Mouse (Mus musculus): Measurements from ENCODE around the gene Il12rb1. TPM values are rescaled to one million over a fixed set of nuclear protein-coding genes. Genes with fewer than 3 reads are reported as not detected.

Il12rb1 gene
- polyA plus RNA-seq, 1 experiment from 2014 or later: not detected

DNA sequence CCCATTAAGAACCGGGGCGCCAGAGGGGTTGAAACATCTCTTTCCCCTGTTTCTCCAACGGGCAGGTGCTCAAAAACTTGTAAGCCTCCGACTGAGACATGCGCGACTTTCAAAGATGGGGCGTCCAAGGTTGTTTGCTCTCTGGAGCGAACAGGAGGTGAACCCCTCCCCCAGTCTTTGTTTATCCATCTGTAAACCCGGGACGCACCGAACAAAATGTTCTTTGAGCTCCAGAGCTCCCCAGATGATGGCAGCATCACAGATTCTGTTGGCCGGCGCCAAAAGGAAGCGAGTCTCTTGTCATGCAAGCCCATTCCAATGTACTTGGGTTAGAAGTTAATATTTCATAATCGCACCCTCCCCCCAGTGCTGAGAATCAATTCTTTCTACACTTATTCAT is 10.0 kb upstream of the Il12rb1 start:
- peak overlapping the region; percentile 82 for H3K4me2 ChIP-seq (ENCODE audit: low read depth, low read length, severe bottlenecking)
- H3K4me3 ChIP-seq (ENCODE audit: low read depth, low read length): peak overlapping the region; percentile 58; the same call in 1 of the 2 replicates
- DNase-seq (ENCODE audit: low spot score) (no peak), ATAC-seq (replicated peaks; ENCODE audit: low FRiP score) (no peak)
- 12% methylated on average over 15 of the region's 15 CpGs for WGBS
- peaks cover 28% of the 10 kb centered on the region for H3K27me3 ChIP-seq (ENCODE audit: control insufficient read depth, insufficient read depth, low read length)
- no peak overlapping the region for H3K27ac ChIP-seq (ENCODE audit: low read depth, low read length)
- H3K9me3 ChIP-seq (ENCODE audit: control insufficient read depth, low read length): no peaks in the 10 kb centered on the region
- H3K4me1 ChIP-seq (replicated peaks; ENCODE audit: control insufficient read depth, insufficient read depth, low read length): peaks cover 16% of the 10 kb centered on the region; the same call in 1 of the 2 replicates
- H3K36me3 ChIP-seq (ENCODE audit: control insufficient read depth, insufficient read depth, low read length): no peaks in the 10 kb centered on the region
- H3K9ac ChIP-seq (ENCODE audit: low read length): peak overlapping the region; percentile 59; the same call in 1 of the 2 replicates

DNA sequence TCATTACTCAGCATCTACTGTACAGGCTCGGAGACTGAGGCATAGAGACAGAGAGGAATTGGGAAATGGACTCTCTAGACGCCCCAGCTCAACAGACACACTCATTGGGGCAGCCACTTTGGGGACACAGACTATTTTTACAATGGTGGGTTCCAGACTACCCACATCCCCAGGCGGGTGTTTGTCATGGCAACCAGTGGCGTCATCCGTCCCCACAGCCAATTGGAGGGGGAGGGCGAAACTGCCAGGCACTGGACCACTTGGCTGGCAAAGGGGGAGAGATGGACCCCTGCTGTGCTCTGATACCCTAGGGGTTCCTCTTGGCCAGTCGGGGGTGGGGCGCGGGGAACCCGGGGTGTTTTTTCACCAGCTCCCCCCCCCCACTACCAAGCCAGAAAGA is 7.6 kb upstream of the Il12rb1 start:
- Histone ChIP-seq H3K4me3 (ENCODE audit: low read depth, low read length) (no peak overlapping the region), H3K27ac (ENCODE audit: low read depth, low read length) (no peak overlapping the region), H3K9ac (ENCODE audit: low read length) (no peak overlapping the region), H3K9me3 (ENCODE audit: control insufficient read depth, low read length) (no peaks in the 10 kb centered on the region), H3K27me3 (ENCODE audit: control insufficient read depth, insufficient read depth, low read length) (peaks cover 40% of the 10 kb centered on the region), H3K4me1 (replicated peaks; ENCODE audit: control insufficient read depth, insufficient read depth, low read length) (peaks cover 23% of the 10 kb centered on the region; the same call in 1 of the 2 replicates), H3K36me3 (ENCODE audit: control insufficient read depth, insufficient read depth, low read length) (no peaks in the 10 kb centered on the region), H3K4me2 (ENCODE audit: low read depth, low read length, severe bottlenecking) (no peak overlapping the region)
- DNase-seq (ENCODE audit: low spot score): no peak
- ATAC-seq (replicated peaks; ENCODE audit: low FRiP score): no peak
- WGBS: 51% methylated on average over 10 of the region's 10 CpGs

DNA sequence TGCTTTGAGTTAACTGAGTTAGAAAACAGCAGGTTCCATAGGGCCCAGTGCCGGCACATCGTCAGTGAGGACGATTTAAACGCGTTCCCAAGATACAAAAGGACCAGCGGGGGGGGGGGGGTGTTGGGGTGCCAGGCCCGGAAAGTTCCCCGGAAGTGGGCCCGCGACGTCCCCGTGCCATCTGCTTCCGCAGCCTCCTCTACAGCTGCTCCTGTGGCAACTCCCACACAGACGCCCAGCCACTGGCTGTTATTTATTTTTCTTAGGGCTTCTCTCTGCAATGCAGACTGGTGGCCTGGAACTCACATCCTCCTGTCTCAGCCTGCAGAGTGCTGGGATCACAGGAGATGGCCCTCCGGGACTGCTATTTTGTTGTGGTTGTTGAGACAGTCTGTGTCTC is 7.1 kb upstream of the Il12rb1 start:
- no peak overlapping the region for H3K4me2 ChIP-seq (ENCODE audit: low read depth, low read length, severe bottlenecking)

DNA sequence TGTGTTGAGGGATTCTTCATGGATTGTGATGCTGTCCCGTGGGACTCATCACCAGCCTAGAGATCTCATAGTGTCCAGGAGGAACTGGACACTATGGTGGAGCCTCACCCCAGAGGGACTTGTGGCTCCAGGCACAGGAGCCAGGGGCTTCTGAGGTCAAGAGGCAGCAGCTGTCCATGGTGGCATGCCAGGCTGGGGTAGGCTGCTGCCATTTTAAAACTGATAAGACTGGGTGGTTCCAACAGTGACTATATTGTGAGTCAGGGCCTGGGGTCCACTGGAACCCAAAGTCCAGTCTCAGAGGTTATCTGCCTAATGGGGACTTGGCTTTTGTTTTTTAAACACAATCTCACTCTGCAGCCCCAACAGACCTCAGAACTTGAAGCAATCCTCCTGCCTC is 6.4 kb upstream of the Il12rb1 start:
- WGBS: 86% methylated on average over 1 of the region's 1 CpGs
- no peak overlapping the region for H3K9ac ChIP-seq (ENCODE audit: low read length)

More for the DNA sequence above, 7.1 kb upstream of the Il12rb1 start:
- Histone ChIP-seq H3K9me3 (ENCODE audit: control insufficient read depth, low read length) (no peaks in the 10 kb centered on the region), H3K27me3 (ENCODE audit: control insufficient read depth, insufficient read depth, low read length) (peaks cover 42% of the 10 kb centered on the region), H3K36me3 (ENCODE audit: control insufficient read depth, insufficient read depth, low read length) (no peaks in the 10 kb centered on the region), H3K4me1 (replicated peaks; ENCODE audit: control insufficient read depth, insufficient read depth, low read length) (peaks cover 22% of the 10 kb centered on the region; the same call in 1 of the 2 replicates), H3K27ac (ENCODE audit: low read depth, low read length) (no peak overlapping the region), H3K4me3 (ENCODE audit: low read depth, low read length) (no peak overlapping the region), H3K9ac (ENCODE audit: low read length) (no peak overlapping the region)
- no peak for ATAC-seq (replicated peaks; ENCODE audit: low FRiP score)
- no peak for DNase-seq (ENCODE audit: low spot score)
- WGBS: 40% methylated on average over 15 of the region's 15 CpGs

DNA sequence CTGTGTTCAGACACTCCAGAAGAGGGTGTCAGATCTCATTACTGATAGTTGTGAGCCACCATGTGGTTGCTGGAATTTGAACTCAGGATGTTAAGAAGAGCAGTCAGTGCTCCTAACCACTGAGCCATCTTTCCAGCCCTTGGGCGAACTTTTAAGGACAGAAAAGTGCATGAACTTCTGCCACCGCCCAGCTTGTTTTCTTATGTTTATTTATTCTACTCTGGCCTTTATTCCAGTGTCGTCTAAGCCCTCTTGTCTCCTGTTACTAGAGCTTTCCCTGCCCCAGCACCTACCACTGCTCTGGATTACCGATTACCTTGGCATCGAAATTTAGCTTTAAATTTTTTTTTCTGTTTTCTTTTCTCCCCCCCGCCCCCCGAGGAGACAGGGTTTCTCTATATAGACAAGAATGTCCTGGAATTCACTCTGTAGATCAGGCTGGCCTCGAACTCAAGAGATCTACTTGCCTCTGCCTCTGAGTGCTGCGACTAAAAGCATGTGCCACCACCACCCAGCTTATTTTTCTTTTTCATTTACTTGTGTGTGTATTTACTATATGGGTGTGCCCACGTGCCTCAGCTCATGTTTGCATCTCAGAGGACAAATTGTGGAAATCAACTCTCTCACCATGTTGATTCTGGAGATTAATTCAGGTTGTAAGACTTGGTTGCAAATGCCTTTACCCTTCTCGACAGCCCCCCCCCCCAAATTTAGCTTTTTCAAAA is 5.3 kb upstream of the Il12rb1 start:
- H3K4me2 ChIP-seq (ENCODE audit: low read depth, low read length, severe bottlenecking): no peak overlapping the region
- WGBS: 72% methylated on average over 11 of the region's 11 CpGs
- no peak overlapping the region for H3K9ac ChIP-seq (ENCODE audit: low read length)
- H3K4me3 ChIP-seq (ENCODE audit: low read depth, low read length): no peak overlapping the region
- ATAC-seq (replicated peaks; ENCODE audit: low FRiP score) (no peak), DNase-seq (ENCODE audit: low spot score) (no peak)
- H3K27ac ChIP-seq (ENCODE audit: low read depth, low read length): no peak overlapping the region
- peaks cover 13% of the 10 kb centered on the region; the same call in 1 of the 2 replicates for H3K4me1 ChIP-seq (replicated peaks; ENCODE audit: control insufficient read depth, insufficient read depth, low read length)
- H3K9me3 ChIP-seq (ENCODE audit: control insufficient read depth, low read length): no peaks in the 10 kb centered on the region
- H3K27me3 ChIP-seq (ENCODE audit: control insufficient read depth, insufficient read depth, low read length): peaks cover 40% of the 10 kb centered on the region
- no peaks in the 10 kb centered on the region for H3K36me3 ChIP-seq (ENCODE audit: control insufficient read depth, insufficient read depth, low read length)

More for the DNA sequence above, 6.4 kb upstream of the Il12rb1 start:
- Histone ChIP-seq H3K27ac (ENCODE audit: low read depth, low read length) (no peak overlapping the region), H3K4me2 (ENCODE audit: low read depth, low read length, severe bottlenecking) (no peak overlapping the region), H3K4me1 (replicated peaks; ENCODE audit: control insufficient read depth, insufficient read depth, low read length) (peaks cover 18% of the 10 kb centered on the region; the same call in 1 of the 2 replicates), H3K27me3 (ENCODE audit: control insufficient read depth, insufficient read depth, low read length) (peaks cover 42% of the 10 kb centered on the region), H3K4me3 (ENCODE audit: low read depth, low read length) (no peak overlapping the region), H3K9me3 (ENCODE audit: control insufficient read depth, low read length) (no peaks in the 10 kb centered on the region), H3K36me3 (ENCODE audit: control insufficient read depth, insufficient read depth, low read length) (no peaks in the 10 kb centered on the region)
- ATAC-seq (replicated peaks; ENCODE audit: low FRiP score): no peak
- no peak for DNase-seq (ENCODE audit: low spot score)

DNA sequence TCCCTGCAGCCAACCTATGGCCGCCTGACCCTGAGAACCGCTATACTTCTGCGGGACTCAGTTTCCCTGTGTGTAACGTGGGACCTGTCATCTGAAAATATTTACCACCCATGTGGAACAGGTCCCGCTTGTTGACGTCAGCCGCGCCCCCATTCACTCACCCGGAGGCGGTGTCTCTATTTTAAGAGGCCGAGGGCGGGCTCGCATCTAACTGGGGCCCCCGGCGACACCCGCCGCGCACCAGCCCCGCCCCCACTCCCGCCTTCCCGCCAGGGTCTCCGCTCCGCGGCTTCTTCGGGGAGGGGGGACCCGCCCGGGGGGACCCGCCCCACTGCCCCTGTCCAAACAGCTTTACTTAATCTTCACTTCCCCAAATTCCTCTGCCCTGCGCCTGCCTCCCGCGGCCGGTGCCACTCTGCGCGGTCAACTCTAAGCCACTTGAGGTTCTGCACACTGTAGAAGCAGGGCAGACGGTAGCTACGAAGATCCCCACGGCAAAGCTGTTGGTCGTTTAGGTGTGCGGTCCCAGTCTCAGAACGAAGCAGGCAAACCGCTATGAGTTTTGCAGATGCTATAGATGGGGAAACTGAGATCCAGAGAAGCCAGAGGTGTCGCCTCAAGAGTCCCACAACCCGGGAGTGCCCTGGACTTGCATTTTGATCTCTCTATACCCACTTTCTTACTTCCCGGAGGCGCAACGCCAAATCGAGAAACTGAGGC is 4.3 kb upstream of the Il12rb1 start:
- Histone ChIP-seq H3K4me3 (ENCODE audit: low read depth, low read length) (peak overlapping the region; percentile 46), H3K9me3 (ENCODE audit: control insufficient read depth, low read length) (no peaks in the 10 kb centered on the region), H3K36me3 (ENCODE audit: control insufficient read depth, insufficient read depth, low read length) (no peaks in the 10 kb centered on the region), H3K4me1 (replicated peaks; ENCODE audit: control insufficient read depth, insufficient read depth, low read length) (peaks cover 11% of the 10 kb centered on the region; the same call in 1 of the 2 replicates), H3K27ac (ENCODE audit: low read depth, low read length) (no peak overlapping the region), H3K27me3 (ENCODE audit: control insufficient read depth, insufficient read depth, low read length) (peaks cover 31% of the 10 kb centered on the region), H3K9ac (ENCODE audit: low read length) (peak overlapping the region; percentile 48), H3K4me2 (ENCODE audit: low read depth, low read length, severe bottlenecking) (peak overlapping the region; percentile 84)
- ATAC-seq (replicated peaks; ENCODE audit: low FRiP score): no peak
- WGBS: 1% methylated on average over 45 of the region's 47 CpGs
- peak; percentile 68 for DNase-seq (ENCODE audit: low spot score)

DNA sequence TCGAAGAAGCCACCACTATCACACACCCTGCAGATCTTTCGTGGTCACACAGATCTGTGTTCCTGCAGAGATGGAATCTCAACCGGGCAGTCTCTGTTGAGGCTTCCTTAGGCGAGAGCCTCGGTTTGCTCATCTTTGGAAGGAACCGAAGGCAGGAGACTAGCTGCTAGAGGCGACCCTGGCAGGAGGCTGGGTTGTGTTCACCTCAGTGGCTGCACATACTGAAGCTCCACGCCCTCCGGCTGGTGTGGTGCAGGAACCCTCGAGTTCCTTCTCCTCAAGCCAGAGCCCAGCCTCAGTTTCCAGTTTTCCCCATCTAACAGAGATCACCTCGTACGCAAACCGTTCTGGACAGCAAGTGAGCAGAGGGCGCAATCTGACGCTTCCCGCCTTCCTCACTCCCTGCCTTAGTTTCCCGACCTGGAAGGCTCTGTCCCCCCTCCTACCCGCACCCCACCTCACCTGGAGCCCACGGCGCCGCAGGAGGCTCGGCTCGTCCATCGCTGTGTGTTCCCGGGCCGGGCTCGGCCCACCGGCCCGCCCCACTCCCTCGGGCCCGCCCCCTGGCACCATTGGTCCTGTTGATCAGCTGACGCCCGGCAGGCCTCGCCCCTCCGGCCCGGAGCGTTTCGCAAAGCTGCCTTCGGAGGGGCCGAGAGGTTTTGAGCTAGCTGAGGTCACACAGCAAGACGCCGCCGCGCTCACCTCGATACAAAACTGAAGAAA is 3.6 kb upstream of the Il12rb1 start, which contains the start of gene Mast3:
TSS of gene Mast3 (minus strand) at position 574 of the 726 bp plus-strand sequence.
- peak; percentile 93 for DNase-seq (ENCODE audit: low spot score)
- Histone ChIP-seq H3K4me3 (ENCODE audit: low read depth, low read length) (peak within 1 kb of the TSS; percentile 46), H3K27ac (ENCODE audit: low read depth, low read length) (no peak within 1 kb of the TSS), H3K36me3 (ENCODE audit: control insufficient read depth, insufficient read depth, low read length) (no peaks in the 10 kb centered on the region), H3K4me1 (replicated peaks; ENCODE audit: control insufficient read depth, insufficient read depth, low read length) (peaks cover 11% of the 10 kb centered on the region; the same call in 1 of the 2 replicates), H3K9ac (ENCODE audit: low read length) (peak within 1 kb of the TSS; percentile 48), H3K27me3 (ENCODE audit: control insufficient read depth, insufficient read depth, low read length) (peaks cover 24% of the 10 kb centered on the region), H3K4me2 (ENCODE audit: low read depth, low read length, severe bottlenecking) (peak within 1 kb of the TSS; percentile 84), H3K9me3 (ENCODE audit: control insufficient read depth, low read length) (no peaks in the 10 kb centered on the region)
- under 1% methylated on average over 45 of the region's 45 CpGs for WGBS
- ATAC-seq (replicated peaks; ENCODE audit: low FRiP score): peak; percentile 91

DNA sequence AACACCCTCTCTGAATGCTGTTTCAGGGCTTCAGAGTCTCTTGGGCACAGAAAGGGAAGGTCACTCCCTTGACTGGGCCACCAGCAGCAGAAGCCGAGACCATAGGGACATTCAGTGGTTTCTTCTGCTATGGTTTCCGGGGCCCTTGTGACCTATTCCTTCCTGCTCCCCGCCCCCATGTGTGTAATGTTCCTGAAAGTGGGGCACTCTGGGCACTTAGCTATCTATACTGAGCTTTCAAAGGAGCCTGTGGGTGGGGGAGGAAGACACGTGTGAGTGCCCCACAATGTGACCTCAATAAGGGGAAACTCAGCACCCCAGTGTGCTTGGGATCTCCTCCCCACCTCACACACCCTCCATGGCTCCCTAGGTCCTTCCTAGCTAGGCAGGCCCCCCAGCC is 1.7 kb upstream of the Il12rb1 start:
- no peak for ATAC-seq (replicated peaks; ENCODE audit: low FRiP score)
- Histone ChIP-seq H3K36me3 (ENCODE audit: control insufficient read depth, insufficient read depth, low read length) (no peaks in the 10 kb centered on the region), H3K27me3 (ENCODE audit: control insufficient read depth, insufficient read depth, low read length) (peaks cover 17% of the 10 kb centered on the region)

More for the DNA sequence above, 1.7 kb upstream of the Il12rb1 start:
- H3K27ac ChIP-seq (ENCODE audit: low read depth, low read length): no peak overlapping the region
- H3K9ac ChIP-seq (ENCODE audit: low read length): no peak overlapping the region
- 83% methylated on average over 4 of the region's 4 CpGs for WGBS
- H3K4me3 ChIP-seq (ENCODE audit: low read depth, low read length): no peak overlapping the region
- peaks cover 9% of the 10 kb centered on the region; the same call in 1 of the 2 replicates for H3K4me1 ChIP-seq (replicated peaks; ENCODE audit: control insufficient read depth, insufficient read depth, low read length)
- DNase-seq (ENCODE audit: low spot score): no peak
- H3K4me2 ChIP-seq (ENCODE audit: low read depth, low read length, severe bottlenecking): no peak overlapping the region
- no peaks in the 10 kb centered on the region for H3K9me3 ChIP-seq (ENCODE audit: control insufficient read depth, low read length)
